Comparison of ENCODE assay signal across 12 mouse cellular contexts in genomic region chr15:94503451-94504215, GRCm38 (mm10). TPM values are rescaled to one million over a fixed set of nuclear protein-coding genes. Genes with fewer than 3 reads are reported as not detected.
DNase-seq lines count a peak whose midpoint lies in the region; TF ChIP-seq lines count a peak whose summit lies in the region.
"Had no signal": no experiment of that assay in that cellular context is flagged by ENCODE, and none has a peak within 500 bp of the region (broad histone marks: within the 10 kb centered on the region; RNA-seq: fewer than 3 reads in every experiment).

No protein-coding gene starts in this region.

- no peaks in the 10 kb centered on the region for H3K36me3 ChIP-seq in myocyte (ENCODE audit: control insufficient read depth, insufficient read depth)

- H3K4me2 ChIP-seq in myocyte (ENCODE audit: low read depth) = peak overlapping the region; percentile 47
- H3K4me2 ChIP-seq: heart, embryonic 11.5 days; liver, embryonic 11.5 days had no signal

- TF ChIP-seq POLR2A in brain, embryonic 14.5 days (IDR thresholded peaks at IDR 0.05; ENCODE audit: borderline replicate concordance, extremely low read depth, insufficient read depth, insufficient read length, poor library complexity, severe bottlenecking) = no peak
- TF ChIP-seq POLR2A in myocyte (IDR thresholded peaks at IDR 0.05; ENCODE audit: insufficient read length, low read depth) = no peak

- H3ac ChIP-seq in myocyte (ENCODE audit: control insufficient read depth, insufficient read length) = no peak overlapping the region

- peak; percentile 49 for DNase-seq in gastrocnemius, adult 2 months
- DNase-seq in gastrocnemius, postnatal 10 days = no peak
- DNase-seq in layer of hippocampus, postnatal 10 days (ENCODE audit: low spot score in 2 of 2) = peak; percentile 14 to 20
- no peak for DNase-seq in layer of hippocampus, adult 8-10 months (ENCODE audit: low spot score in 2 of 2)
- DNase-seq in brain, embryonic 14.5 days (ENCODE audit: low read depth) = peak; percentile 84
- DNase-seq in right cerebral cortex, postnatal 4 days = no peak
- DNase-seq: thymus, adult 2 months had no signal

- peak overlapping the region; percentile 16; the same call in 1 of the 2 replicates for H3K27ac ChIP-seq in gastrocnemius, adult 2 months

- H3K4me3 ChIP-seq in gastrocnemius, adult 2 months = no peak overlapping the region
- H3K4me3 ChIP-seq in myocyte = no peak overlapping the region
- H3K4me3 ChIP-seq: megakaryocyte, embryonic 14.5 days had no signal

- TF ChIP-seq CTCF in gastrocnemius, adult 2 months (IDR thresholded peaks at IDR 0.05) = no peak
- no peak for TF ChIP-seq CTCF in brain, embryonic 14.5 days (IDR thresholded peaks at IDR 0.05; ENCODE audit: borderline replicate concordance, extremely low read depth, insufficient read depth, insufficient read length)

- peaks cover 4% of the 10 kb centered on the region for H3K27me3 ChIP-seq in myocyte (ENCODE audit: control insufficient read depth, insufficient read depth, insufficient read length)
- H3K27me3 ChIP-seq: CH12.LX; megakaryocyte, embryonic 14.5 days had no signal

- no peaks in the 10 kb centered on the region for H3K79me2 ChIP-seq in myocyte (ENCODE audit: control insufficient read depth, insufficient read depth)

- intact Hi-C loops in gastrocnemius, adult 2 months (cut with DNase I) = no loop called here

TF ChIP-seq in myocyte, 11 proteins besides CTCF, POLR2A, EP300 and RAD21:
- TF ChIP-seq MYOG (IDR thresholded peaks at IDR 0.05; ENCODE audit: control insufficient read depth in 1 of 3, insufficient read depth in 1 of 3, insufficient read length in 2 of 3, low read depth in 2 of 3) (no peak), USF1 (IDR thresholded peaks at IDR 0.05; ENCODE audit: low read depth) (no peak), TCF12 (IDR thresholded peaks at IDR 0.05; ENCODE audit: insufficient read depth, poor library complexity, severe bottlenecking) (no peak), E2F4 (IDR thresholded peaks at IDR 0.05; ENCODE audit: insufficient read depth) (no peak), CEBPB (IDR thresholded peaks at IDR 0.05; ENCODE audit: insufficient read depth, poor library complexity, severe bottlenecking) (no peak), MYOD1 (IDR thresholded peaks at IDR 0.05; ENCODE audit: control insufficient read depth in 1 of 3, insufficient read length in 2 of 3, low read depth in 2 of 3) (no peak), POLR2AphosphoS2 (IDR thresholded peaks at IDR 0.05; ENCODE audit: insufficient read length, low read depth) (no peak), SRF (IDR thresholded peaks at IDR 0.05; ENCODE audit: control insufficient read depth, insufficient read length, low read depth) (no peak), TCF3 (IDR thresholded peaks at IDR 0.05; ENCODE audit: insufficient read length, low read depth) (no peak), MAX (IDR thresholded peaks at IDR 0.05; ENCODE audit: low read depth) (no peak)
TF ChIP-seq in myocyte: peak in this region for 0.

RNA-seq across cellular contexts. Expression of gene Adamts20, which starts 38.4 kb away (rescaled TPM):
- total RNA-seq in gastrocnemius, adult 2 months (2021) = 1 to 10 TPM; 2.9 to 5.4 TPM
- total RNA-seq in gastrocnemius, postnatal 10 days (2021) = 10 to 100 TPM; 25.3 to 28.8 TPM
- total RNA-seq in layer of hippocampus, postnatal 10 days (2021) = 10 to 100 TPM; 10.2 to 12.5 TPM
- total RNA-seq in layer of hippocampus, adult 8-10 months (2022) = 10 to 100 TPM; 11.8 to 14.2 (median 13.2) TPM
- polyA plus RNA-seq in brain, embryonic 14.5 days (2012; rRNA removed) = 4.6 and 5.0 TPM in 2 replicates
- not detected for polyA plus RNA-seq in myocyte (2012; fragmentation: generic; extraction: Trizol)

RNA-seq across cellular contexts. Expression of gene Pus7l, which starts 39.7 kb away (rescaled TPM):
- 1 to 10 TPM; 1.5 TPM for total RNA-seq in gastrocnemius, adult 2 months (2021)
- total RNA-seq in gastrocnemius, postnatal 10 days (2021) = 1 to 10 TPM; 2.0 to 2.1 TPM
- 1 to 10 TPM; 5.7 to 6.6 TPM for total RNA-seq in layer of hippocampus, postnatal 10 days (2021)
- 1 to 10 TPM; 2.6 to 3.6 (median 3.2) TPM for total RNA-seq in layer of hippocampus, adult 8-10 months (2022)
- polyA plus RNA-seq in brain, embryonic 14.5 days (2012; rRNA removed) = 4.9 and 5.2 TPM in 2 replicates
- 4.0 TPM for polyA plus RNA-seq in myocyte (2012; fragmentation: generic; extraction: Trizol)

RNA-seq across cellular contexts. Expression of gene Irak4, which starts 39.8 kb away (rescaled TPM):
- total RNA-seq in gastrocnemius, adult 2 months (2021) = 1 to 10 TPM; 2.3 to 2.6 TPM
- 1 to 10 TPM; 3.4 to 5.3 TPM for total RNA-seq in gastrocnemius, postnatal 10 days (2021)
- 1 to 10 TPM; 1.7 to 1.9 TPM for total RNA-seq in layer of hippocampus, postnatal 10 days (2021)
- total RNA-seq in layer of hippocampus, adult 8-10 months (2022) = 1 to 10 TPM; 1.7 to 5.0 (median 3.3) TPM
- polyA plus RNA-seq in brain, embryonic 14.5 days (2012; rRNA removed) = 0.78 and 1.5 TPM in 2 replicates
- 7.0 TPM for polyA plus RNA-seq in myocyte (2012; fragmentation: generic; extraction: Trizol)

Comparison
In these comparisons a context has a peak if more than half of its experiments do, and no peak if none do; other contexts are left out.
1. DNase-seq: peak in gastrocnemius, adult 2 months (single experiment), layer of hippocampus, postnatal 10 days (2 of 2) and brain, embryonic 14.5 days (single experiment); none in gastrocnemius, postnatal 10 days (single experiment), layer of hippocampus, adult 8-10 months (0 of 2) and right cerebral cortex, postnatal 4 days (single experiment).